Mouse (Mus musculus): ENCODE results near the gene Plekhg6.

- no peak for TF ChIP-seq GATA1 (IDR thresholded peaks at IDR 0.05; ENCODE audit: borderline replicate concordance, low read length)
- TF ChIP-seq FLI1 (IDR thresholded peaks at IDR 0.05; ENCODE audit: low read length) = no peak
These were observed 41.6 kb upstream of the Plekhg6 start for GRCm38 (mm10) chr6:125422051-125422822.

Data from megakaryocyte, embryonic 14.5 days (primary cell).